Mouse (Mus musculus): Measurements from ENCODE around the gene Nxph3.

DNA sequence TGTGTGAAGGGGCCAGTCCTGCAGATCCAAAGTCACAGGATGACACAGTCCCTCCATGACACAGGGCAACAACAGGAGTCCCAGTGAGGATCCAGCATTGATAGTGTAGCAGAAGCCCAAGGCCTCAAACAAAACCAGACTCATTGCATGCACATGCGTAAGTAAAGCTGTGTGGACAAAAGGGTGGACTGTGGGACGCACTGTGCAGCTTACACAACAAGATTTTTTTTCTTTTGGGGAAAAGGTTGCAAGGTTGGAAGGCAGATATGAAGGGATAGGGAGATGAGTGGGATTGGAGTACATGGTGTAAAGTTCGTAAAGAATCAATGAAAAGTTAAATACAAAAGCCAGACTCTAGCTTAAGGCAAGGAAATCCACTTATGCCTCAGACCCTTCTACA, 52.2 kb downstream of the Nxph3 start:
- no peak for TF ChIP-seq CTCF (conservative IDR thresholded peaks at IDR 0.05; ENCODE audit: insufficient read depth, insufficient read length, low read depth, low read length)
- TF ChIP-seq POLR2A (IDR thresholded peaks at IDR 0.05; ENCODE audit: low read depth, low read length) = no peak

All from kidney, adult 2 months (tissue).